Mouse (Mus musculus): ENCODE data around the gene Ctrb1. TPM values are rescaled to one million over a fixed set of nuclear protein-coding genes. Genes with fewer than 3 reads are reported as not detected.

The Ctrb1 gene
- polyA plus RNA-seq, 1 experiment from 2014 or later, result not detected

DNA sequence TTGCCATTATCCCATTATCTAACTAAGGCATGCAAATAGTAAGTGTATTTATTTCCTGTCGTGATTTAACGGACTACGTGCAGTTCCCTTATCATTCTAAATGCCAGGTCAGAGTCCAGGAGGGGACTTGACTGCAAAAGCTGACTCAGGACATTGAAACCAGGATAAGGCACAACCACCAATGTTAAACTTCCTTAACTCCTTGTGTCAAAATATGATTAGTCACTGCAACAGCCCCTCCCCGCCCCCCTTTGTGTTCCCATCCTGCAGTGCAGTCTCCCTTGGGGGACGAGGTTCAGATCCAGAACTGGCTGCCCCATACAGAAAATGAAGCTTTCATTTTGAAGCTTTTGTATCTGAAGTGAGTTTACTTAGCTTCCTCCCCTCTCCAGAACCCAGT, 48.3 kb downstream of the Ctrb1 start:
- no peak for ATAC-seq (ENCODE audit: low FRiP score)
- H3K27me3 ChIP-seq, result no peaks in the 10 kb centered on the region
- peak overlapping the region; percentile 93 for H3K27ac ChIP-seq
- H3K9me3 ChIP-seq, result no peaks in the 10 kb centered on the region
- WGBS, result 66% methylated on average over 5 of the region's 5 CpGs
- peaks cover 14% of the 10 kb centered on the region for H3K4me1 ChIP-seq (replicated peaks)
- H3K4me3 ChIP-seq, result peak overlapping the region; percentile 87
- H3K9ac ChIP-seq, result peak overlapping the region; percentile 56; the same call in 1 of the 2 replicates
- peak overlapping the region; percentile 60 for H3K4me2 ChIP-seq
- 0 out of 2 replicates have a peak, but pooled peaks cover 2% of the 10 kb centered on the region for H3K36me3 ChIP-seq

DNA sequence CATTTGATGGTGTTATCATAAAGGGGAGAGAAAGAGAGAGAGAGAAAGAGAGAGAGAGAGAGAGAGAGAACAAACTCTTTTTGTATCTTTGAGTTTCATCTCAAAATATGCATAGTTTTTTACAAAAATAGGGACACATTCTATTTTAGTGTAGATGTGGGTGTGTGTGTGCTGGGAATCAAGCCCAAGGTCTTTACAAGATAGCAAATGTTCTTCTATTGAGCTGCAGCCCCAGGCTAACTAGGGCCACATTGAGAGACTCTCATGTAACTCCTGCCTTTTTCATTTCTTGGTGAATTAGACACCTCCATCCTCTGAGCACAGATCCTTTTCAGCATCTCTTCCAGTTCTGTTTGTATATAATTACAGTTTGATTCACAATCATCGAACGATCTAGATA, 49.7 kb downstream of the Ctrb1 start:
- peaks cover 14% of the 10 kb centered on the region for H3K4me1 ChIP-seq (replicated peaks)
- no peaks in the 10 kb centered on the region for H3K9me3 ChIP-seq
- H3K4me3 ChIP-seq, result no peak overlapping the region
- no peaks in the 10 kb centered on the region for H3K36me3 ChIP-seq
- WGBS, result 95% methylated on average over 2 of the region's 2 CpGs
- no peak overlapping the region for H3K9ac ChIP-seq
- no peaks in the 10 kb centered on the region for H3K27me3 ChIP-seq
- no peak for ATAC-seq (ENCODE audit: low FRiP score)
- H3K27ac ChIP-seq, result no peak overlapping the region
- no peak overlapping the region for H3K4me2 ChIP-seq

DNA sequence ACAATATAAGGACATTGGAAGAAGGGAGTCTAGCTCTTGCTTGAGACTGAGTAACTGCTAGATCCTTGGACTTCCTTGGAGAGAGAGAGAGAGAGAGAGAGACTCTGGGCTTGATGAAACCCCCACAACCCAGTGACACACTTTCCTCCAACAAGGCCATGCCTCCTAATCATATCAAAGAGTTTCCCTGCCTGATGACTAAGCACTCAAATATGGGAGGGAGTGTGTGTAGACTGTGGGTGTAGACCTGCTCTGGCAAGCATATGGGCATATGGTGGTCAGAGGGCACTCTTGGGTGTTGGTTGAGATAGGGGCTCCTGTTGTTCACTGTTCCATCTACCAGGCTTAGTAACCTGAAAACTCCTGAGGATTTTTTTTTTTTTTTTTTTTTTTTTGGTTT, 52.7 kb downstream of the Ctrb1 start:
- Histone ChIP-seq H3K4me3 (no peak overlapping the region), H3K9ac (no peak overlapping the region)
- ATAC-seq (ENCODE audit: low FRiP score), result no peak

More for the DNA sequence above, 52.7 kb downstream of the Ctrb1 start:
- Histone ChIP-seq H3K36me3 (no peaks in the 10 kb centered on the region), H3K9me3 (no peaks in the 10 kb centered on the region), H3K27me3 (no peaks in the 10 kb centered on the region), H3K27ac (no peak overlapping the region), H3K4me1 (replicated peaks) (peaks cover 5% of the 10 kb centered on the region), H3K4me2 (no peak overlapping the region)

Small RNA genes lying within 50 kb of the gene (microRNA-seq; reads per million reads assigned to microRNA genes)
- not detected for gene Mir7076

Other genes starting within 250 kb of the Ctrb1 start
- gene Wdr59, start 168.9 kb downstream of the Ctrb1 start, polyA plus RNA-seq (2015; fragmentation: Nextera tagmentation; extraction: Ambion mirVana), result 7.4 and 8.3 TPM in 2 replicates
- gene Znrf1, start 154.9 kb downstream of the Ctrb1 start, polyA plus RNA-seq (2015; fragmentation: Nextera tagmentation; extraction: Ambion mirVana), result 77.3 and 80.0 TPM in 2 replicates
- gene Ldhd, start 60.6 kb downstream of the Ctrb1 start, polyA plus RNA-seq (2015; fragmentation: Nextera tagmentation; extraction: Ambion mirVana), result 0.52 and 0.53 TPM in 2 replicates
- gene Zfp1, start 47.6 kb downstream of the Ctrb1 start, polyA plus RNA-seq (2015; fragmentation: Nextera tagmentation; extraction: Ambion mirVana), result 27.6 and 28.1 TPM in 2 replicates
- gene Bcar1, start 52.8 kb upstream of the Ctrb1 start, polyA plus RNA-seq (2015; fragmentation: Nextera tagmentation; extraction: Ambion mirVana), result 55.4 and 55.6 TPM in 2 replicates
- gene Cfdp1, start 163.3 kb upstream of the Ctrb1 start, polyA plus RNA-seq (2015; fragmentation: Nextera tagmentation; extraction: Ambion mirVana), result 196 and 199 TPM in 2 replicates
- 5.7 and 5.9 TPM in 2 replicates for gene Tmem170, start 185.7 kb upstream of the Ctrb1 start, polyA plus RNA-seq (2015; fragmentation: Nextera tagmentation; extraction: Ambion mirVana)
- 4.7 and 4.9 TPM in 2 replicates for gene Chst5, start 219.4 kb upstream of the Ctrb1 start, polyA plus RNA-seq (2015; fragmentation: Nextera tagmentation; extraction: Ambion mirVana)
- gene Tmem231, start 242.9 kb upstream of the Ctrb1 start, polyA plus RNA-seq (2015; fragmentation: Nextera tagmentation; extraction: Ambion mirVana), result 16.8 and 17.6 TPM in 2 replicates
- 472 and 492 TPM in 2 replicates for gene Gabarapl2, start 249.7 kb upstream of the Ctrb1 start, polyA plus RNA-seq (2015; fragmentation: Nextera tagmentation; extraction: Ambion mirVana)